Mouse (Mus musculus) CH12.LX (cell line): ENCODE results near the gene 5730480H06Rik. TPM values are rescaled to one million over a fixed set of nuclear protein-coding genes. Genes with fewer than 3 reads are reported as not detected.

Experiments used
- DNase-seq: peaks from one replicate; pipeline ENCODE4 v3.0.0-alpha.2; 2013; ENCODE audit errors: extremely low read depth
- H3K27ac ChIP-seq: 2 replicates; pipeline ENCODE4 v1.5.1; 2012; ENCODE audit warnings: low read depth, mild to moderate bottlenecking, control low read depth, moderate library complexity; ENCODE audit not compliant: insufficient read depth
- H3K27me3 ChIP-seq: replicated peaks from 2 replicates; pipeline ENCODE3; 2012; ENCODE audit warnings: inconsistent platforms
- H3K36me3 ChIP-seq, 2 experiments: replicated peaks in 1 of 2; 2 replicates each; pipeline versions ENCODE3 to v1.6.1; 2012; ENCODE audit warnings: inconsistent platforms in 1 of 2, low read length in 1 of 2, mild to moderate bottlenecking in 1 of 2, mixed read lengths in 1 of 2, moderate library complexity in 1 of 2; ENCODE audit not compliant: control insufficient read depth in 1 of 2, insufficient read depth in 1 of 2
- H3K4me1 ChIP-seq, 2 experiments: 2 replicates each; pipeline ENCODE4 v1.6.1; 2012; ENCODE audit warnings: inconsistent platforms in 1 of 2, moderate library complexity in 1 of 2; ENCODE audit not compliant: insufficient read depth in 2 of 2, control insufficient read depth in 1 of 2
- H3K4me2 ChIP-seq: 2 replicates; pipeline ENCODE4 v1.6.1; 2012; ENCODE audit warnings: low read depth, mild to moderate bottlenecking, control low read depth; ENCODE audit not compliant: poor library complexity, insufficient read depth, severe bottlenecking
- H3K4me3 ChIP-seq, 3 experiments: fragments of 150-350 bp in 1 of 3; sonication (generic) in 1 of 3; replicated peaks in 1 of 3; 2 replicates each; pipeline versions ENCODE3 to v1.5.1; 2011 to 2012; ENCODE audit warnings: low read depth in 2 of 3, low read length in 2 of 3, mild to moderate bottlenecking in 2 of 3, moderate library complexity in 2 of 3, control low read depth in 1 of 3, improper control_type of control experiment in 1 of 3, inconsistent platforms in 1 of 3, mixed read lengths in 1 of 3; ENCODE audit not compliant: poor library complexity in 1 of 3
- H3K79me2 ChIP-seq: replicated peaks from 2 replicates; pipeline ENCODE4 v1.6.1; 2012; ENCODE audit warnings: mild to moderate bottlenecking, moderate library complexity; ENCODE audit not compliant: control insufficient read depth, poor library complexity, insufficient read depth, severe bottlenecking; ENCODE audit errors: extremely low read depth
- H3K9ac ChIP-seq: 2 replicates; pipeline ENCODE4 v1.6.1; 2012; ENCODE audit warnings: low read depth, mild to moderate bottlenecking, control low read depth, moderate library complexity; ENCODE audit not compliant: insufficient read depth
- H3K9me3 ChIP-seq: replicated peaks from 2 replicates; pipeline ENCODE3; 2012; ENCODE audit warnings: low read length, inconsistent platforms, mixed read lengths
- BHLHE40 ChIP-seq: IDR thresholded peaks from 2 replicates; pipeline ENCODE4 v1.6.1; 2011; ENCODE audit warnings: mild to moderate bottlenecking, low read depth, low read length, improper control_type of control experiment
- CHD1 ChIP-seq: IDR thresholded peaks from 2 replicates; pipeline ENCODE4 v1.6.1; 2012; ENCODE audit warnings: low read depth, low read length, improper control_type of control experiment, inconsistent platforms
- CTCF ChIP-seq, 2 experiments: IDR thresholded peaks in 1 of 2; conservative IDR thresholded peaks in 1 of 2; 2 replicates each; pipeline ENCODE4 v1.5.1; 2011 to 2012; ENCODE audit warnings: low read depth in 2 of 2, low read length in 2 of 2, improper control_type of control experiment in 1 of 2, inconsistent platforms in 1 of 2, mild to moderate bottlenecking in 1 of 2, moderate library complexity in 1 of 2
- EP300 ChIP-seq: IDR thresholded peaks from 2 replicates; pipeline ENCODE4 v1.6.1; 2011; ENCODE audit warnings: low read length, improper control_type of control experiment
- ETS1 ChIP-seq: conservative IDR thresholded peaks from 2 replicates; pipeline ENCODE4 v1.6.1; 2012; ENCODE audit warnings: low read depth, mild to moderate bottlenecking, inconsistent platforms, low read length, improper control_type of control experiment, moderate library complexity
- GABPA ChIP-seq: IDR thresholded peaks from 2 replicates; pipeline ENCODE4 v1.6.1; 2012; ENCODE audit warnings: low read depth, low read length, improper control_type of control experiment, inconsistent platforms; ENCODE audit not compliant: insufficient replicate concordance
- IRF4 ChIP-seq: IDR thresholded peaks from 2 replicates; pipeline ENCODE4 v1.6.1; 2014; ENCODE audit warnings: low read depth, mild to moderate bottlenecking, inconsistent platforms, low read length, improper control_type of control experiment
- JUND ChIP-seq: conservative IDR thresholded peaks from 2 replicates; pipeline ENCODE4 v1.6.1; 2011; ENCODE audit warnings: low read depth, low read length, improper control_type of control experiment
- KAT2A ChIP-seq: IDR thresholded peaks from 2 replicates; pipeline ENCODE4 v1.6.1; 2012; ENCODE audit warnings: low read length, improper control_type of control experiment, inconsistent platforms; ENCODE audit not compliant: insufficient replicate concordance
- MAFK ChIP-seq: IDR thresholded peaks from 2 replicates; pipeline ENCODE4 v1.6.1; 2011; ENCODE audit warnings: low read length, improper control_type of control experiment; ENCODE audit not compliant: insufficient replicate concordance
- MAX ChIP-seq: IDR thresholded peaks from 2 replicates; pipeline ENCODE4 v1.6.1; 2011; ENCODE audit warnings: low read length, improper control_type of control experiment
- POLR2A ChIP-seq: IDR thresholded peaks from 2 replicates; pipeline ENCODE4 v1.6.1; 2011; ENCODE audit warnings: low read depth, mild to moderate bottlenecking, improper control_type of control experiment, low read length
- POLR2AphosphoS2 ChIP-seq: IDR thresholded peaks from 2 replicates; pipeline ENCODE4 v1.6.1; 2011; ENCODE audit warnings: low read depth, low read length, improper control_type of control experiment
- RAD21 ChIP-seq: IDR thresholded peaks from 2 replicates; pipeline ENCODE4 v1.6.1; 2011; ENCODE audit warnings: low read depth, mild to moderate bottlenecking, low read length, improper control_type of control experiment, moderate library complexity
- SMC3 ChIP-seq: IDR thresholded peaks from 2 replicates; pipeline ENCODE4 v1.6.1; 2011; ENCODE audit warnings: low read depth, low read length, improper control_type of control experiment
- TBP ChIP-seq: conservative IDR thresholded peaks from 2 replicates; pipeline ENCODE4 v1.6.1; 2011; ENCODE audit warnings: low read depth, low read length, improper control_type of control experiment
- TCF12 ChIP-seq: IDR thresholded peaks from 2 replicates; pipeline ENCODE4 v1.6.1; 2014; ENCODE audit warnings: low read depth, mild to moderate bottlenecking, inconsistent platforms, low read length, improper control_type of control experiment
- USF1 ChIP-seq: IDR thresholded peaks from 2 replicates; pipeline ENCODE4 v1.6.1; 2014; ENCODE audit warnings: low read depth, mild to moderate bottlenecking, inconsistent platforms, low read length, improper control_type of control experiment
- ZKSCAN1 ChIP-seq: IDR thresholded peaks from 2 replicates; pipeline ENCODE4 v1.6.1; 2012; ENCODE audit warnings: low read depth, inconsistent platforms, low read length, improper control_type of control experiment, borderline replicate concordance
- ZMIZ1 ChIP-seq: IDR thresholded peaks from 2 replicates; pipeline ENCODE4 v1.6.1; 2012; ENCODE audit warnings: low read depth, mild to moderate bottlenecking, inconsistent platforms, low read length, improper control_type of control experiment
- ZNF384 ChIP-seq: IDR thresholded peaks from 2 replicates; pipeline ENCODE4 v1.6.1; 2012; ENCODE audit warnings: low read depth, low read length, improper control_type of control experiment, inconsistent platforms
- dilution Hi-C: fragments of 300-500 bp; cut with MboI; formaldehyde crosslinking; loops from 2 replicates; pipeline ENCODE4 v1.14.3; 2020; ENCODE audit warnings: low sequenced_read_pairs; ENCODE audit not compliant: extremely low pct_unique_long_range_greater_than_20kb, extremely low pct_ligation_motif_present
- in situ Hi-C: fragments of 300-500 bp; cut with MboI; formaldehyde crosslinking; loops from 3 replicates; pipeline ENCODE4 v1.14.3; 2019; ENCODE audit warnings: low sequenced_read_pairs, low pct_ligation_motif_present, low pct_unique_long_range_greater_than_20kb, mixed read lengths
- polyA plus RNA-seq: library from polyadenylated mRNA; unstranded; fragments of >175 nt; gene quantifications from 2 replicates; pipeline ENCODE4 v1.2.1, GENCODE M21; 2012; ENCODE audit warnings: low read depth; ENCODE audit not compliant: insufficient read length
- total RNA-seq, 2 experiments: library from RNA; depleted of rRNA; stranded (reverse); fragments of 300-350 nt in 1 of 2; fragments of >200 nt in 1 of 2; gene quantifications; 2 replicates each; pipeline ENCODE4 v1.2.3; 2012 to 2014

The 5730480H06Rik gene
- total and polyA plus RNA-seq, 3 experiments, result 10.2 to 29.2 (median 28.3) TPM

GRCm38 (mm10) chr5:48345095-48345982, 17.6 kb downstream of the 5730480H06Rik start:
- in situ Hi-C loops (no loop called here), dilution Hi-C loops (no loop called here)
- Histone ChIP-seq H3K27ac (no peak overlapping the region), H3K79me2 (no peaks in the 10 kb centered on the region), H3K27me3 (no peaks in the 10 kb centered on the region), H3K4me1 (peaks cover 2 to 12% of the 10 kb centered on the region in 2 experiments; a peak in 3 of 4 replicates), H3K9me3 (no peaks in the 10 kb centered on the region), H3K9ac (no peak overlapping the region), H3K4me3 (no peak overlapping the region), H3K36me3 (no peaks in the 10 kb centered on the region)
- peak; percentile 20 for DNase-seq
- TF ChIP-seq IRF4 (0 out of 2 replicates have a peak, but pooled peaks have one; percentile 12), JUND (peak; percentile 23; the same call in 1 of the 2 replicates), SMC3 (peak; percentile 52), RAD21 (peak; percentile 72), ZMIZ1 (no peak), ZKSCAN1 (no peak), POLR2AphosphoS2 (no peak), TBP (no peak), CHD1 (no peak), ZNF384 (no peak), CTCF (conservative IDR thresholded peaks at IDR 0.05 in 1 of 2, IDR thresholded peaks at IDR 0.05 in 1 of 2; ENCODE audit: low read depth in 2 of 2, low read length in 2 of 2) (peak in 1 of 2 experiments; percentile 71; a peak in 2 of 4 replicates), ETS1 (no peak), TCF12 (no peak)
- TF ChIP-seq, all 38 proteins: peak for 5
- no peak overlapping the region for H3K4me2 ChIP-seq

GRCm38 (mm10) chr5:48345983-48346648, 18.4 kb downstream of the 5730480H06Rik start:
- H3K27me3 ChIP-seq, result no peaks in the 10 kb centered on the region
- H3K27ac ChIP-seq, result no peak overlapping the region
- H3K9me3 ChIP-seq, result no peaks in the 10 kb centered on the region
- dilution Hi-C loops, result no loop called here
- H3K79me2 ChIP-seq, result no peaks in the 10 kb centered on the region
- no peak for TF ChIP-seq POLR2AphosphoS2
- no peak for TF ChIP-seq USF1
- no peak for TF ChIP-seq MAFK
- no peak for TF ChIP-seq ZKSCAN1
- TF ChIP-seq MAX, result no peak
- TF ChIP-seq EP300, result no peak
- TF ChIP-seq JUND, result no peak; the same call in 1 of the 2 replicates
- no peak for TF ChIP-seq KAT2A
- TF ChIP-seq BHLHE40, result no peak
- no peak for TF ChIP-seq POLR2A
- no peak for TF ChIP-seq GABPA
- TF ChIP-seq ZNF384, result no peak
- no peaks in the 10 kb centered on the region for H3K36me3 ChIP-seq
- DNase-seq, result no peak
- in situ Hi-C loops, result no loop called here
- no peak overlapping the region for H3K9ac ChIP-seq
- H3K4me2 ChIP-seq, result no peak overlapping the region
- H3K4me3 ChIP-seq, result no peak overlapping the region
- H3K4me1 ChIP-seq, result peaks cover 2 to 12% of the 10 kb centered on the region in 2 experiments; a peak in 3 of 4 replicates
